Mouse (Mus musculus) cerebellum, postnatal 10 days (tissue): ENCODE results near the gene Zscan4-ps3.
A peak's percentile ranks its signal among the peaks of the same experiment; 100 is the strongest.
"Not testable (repeated sequence)": the region's sequence is repeated elsewhere in the genome, so short reads cannot be mapped to it uniquely, and the experiment has no call there.

Source experiments
- DNase-seq, 2 experiments: peaks; one replicate each; pipeline ENCODE4 v3.0.0; 2021; ENCODE audit warnings: mixed read lengths in 2 of 2

The Zscan4-ps3 gene

DNA sequence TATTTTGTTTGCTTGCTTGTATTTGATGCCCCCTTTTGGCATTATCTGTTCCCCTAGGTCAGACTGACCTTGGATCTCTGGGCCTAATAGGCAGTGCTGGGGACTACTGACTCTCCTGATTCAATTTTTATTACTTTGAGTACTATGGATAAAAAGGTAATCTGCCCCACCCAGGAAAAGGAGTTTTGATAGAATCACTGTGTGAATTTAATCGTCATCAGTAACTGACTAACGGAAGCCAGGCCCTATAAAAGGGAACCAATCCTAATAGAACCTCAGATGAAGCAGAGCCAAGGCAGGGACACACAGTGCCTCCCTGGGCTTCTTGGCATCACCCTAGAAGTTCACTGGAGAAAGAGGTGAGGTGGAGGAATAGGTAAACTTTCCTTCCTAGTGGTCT lies at the start of gene Zscan4-ps3:
Gene Zscan4-ps3, plus strand, starts transcription at position 301 of the 400 bp plus-strand sequence.
- not testable (repeated sequence) for DNase-seq

DNA sequence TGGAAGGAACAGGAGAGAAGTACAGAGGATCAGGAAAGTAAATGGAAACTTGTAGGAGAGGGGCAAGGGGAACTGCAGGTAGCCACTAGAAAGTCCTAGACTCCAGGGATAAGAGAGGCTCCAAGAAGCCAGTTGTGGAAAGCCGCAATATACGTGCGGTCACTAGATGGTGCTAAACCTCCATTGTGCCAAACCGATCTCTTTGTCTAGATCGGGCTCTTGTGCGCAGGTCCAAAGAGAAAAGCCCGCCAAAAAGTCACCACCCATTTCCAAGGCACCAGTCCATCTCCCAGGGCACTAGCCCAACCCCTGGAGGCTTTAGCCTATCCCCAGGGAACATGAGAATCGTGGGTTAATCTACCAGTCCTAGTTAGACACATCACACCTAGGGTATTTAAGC lies 8.0 kb downstream of the Zscan4-ps3 start:
- peak; percentile 1 to 6 for DNase-seq
